Mouse (Mus musculus) lung, embryonic 15.5 days (tissue): ENCODE measurements at regions not wholly inside any gene's neighbourhood (a gene's known extent, or its start where the extent isn't known, plus 50 kb on each side); places are given as distances from the start of the nearest gene placed in this dataset.

Source experiments
- ATAC-seq: fragments of 200-750 bp; cut with Nextera tagmentation; 2 replicates; pipeline ENCODE4 v1.8.0; 2017; ENCODE audit warnings: moderate number of reproducible peaks, borderline replicate concordance; ENCODE audit not compliant: low FRiP score, low TSS enrichment; ENCODE audit errors: extremely low read depth
- H3K27ac ChIP-seq: fragments of 300-500 bp; sonication (generic); 2 replicates; pipeline ENCODE4 v1.5.1; 2015; ENCODE audit warnings: moderate library complexity, mild to moderate bottlenecking, inconsistent platforms
- H3K27me3 ChIP-seq: fragments of 300-500 bp; sonication (generic); 2 replicates; pipeline ENCODE4 v1.6.1; 2015; ENCODE audit warnings: inconsistent platforms
- H3K36me3 ChIP-seq: fragments of 300-500 bp; sonication (generic); 2 replicates; pipeline ENCODE4 v1.6.1; 2015; ENCODE audit warnings: inconsistent platforms
- H3K4me1 ChIP-seq: fragments of 300-500 bp; sonication (generic); 2 replicates; pipeline ENCODE4 v1.6.1; 2015; ENCODE audit warnings: inconsistent platforms
- H3K4me2 ChIP-seq: fragments of 300-500 bp; sonication (generic); 2 replicates; pipeline ENCODE4 v1.6.1; 2015; ENCODE audit warnings: inconsistent platforms, mild to moderate bottlenecking, moderate library complexity
- H3K4me3 ChIP-seq: fragments of 300-500 bp; sonication (generic); 2 replicates; pipeline ENCODE4 v1.5.1; 2015; ENCODE audit warnings: mild to moderate bottlenecking, inconsistent platforms
- H3K9ac ChIP-seq: fragments of 300-500 bp; sonication (generic); 2 replicates; pipeline ENCODE4 v1.6.1; 2015; ENCODE audit warnings: inconsistent platforms
- H3K9me3 ChIP-seq: fragments of 300-500 bp; sonication (generic); 2 replicates; pipeline ENCODE4 v1.6.1; 2016; ENCODE audit warnings: inconsistent platforms
- WGBS: fragments of 180-500 bp; shearing (Covaris S2); methylation state at CpG from one replicate; pipeline ENCODE4 v1.1.7; 2015; 5-methylcytosine and 5-hydroxymethylcytosine counted together

DNA sequence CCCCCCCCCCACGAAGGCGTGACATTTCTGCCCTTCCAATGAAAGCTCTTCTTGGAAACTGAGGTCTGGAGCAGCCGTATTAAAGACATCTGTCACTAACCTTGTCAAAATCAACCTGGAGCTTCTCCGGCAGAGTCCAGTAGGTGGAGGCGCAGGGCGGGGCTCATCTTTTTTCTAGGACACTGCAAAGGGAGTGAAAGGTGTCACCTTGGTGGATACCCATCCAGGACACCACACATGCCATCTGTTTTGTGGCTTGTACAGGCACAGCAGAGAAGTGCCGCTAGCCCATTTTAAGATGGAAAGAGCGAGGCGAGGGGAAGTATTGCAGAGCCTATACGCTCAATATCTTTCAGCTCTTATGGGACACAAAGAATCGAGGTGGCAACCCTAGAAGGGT lies 184.5 kb upstream of the Zfp618 start:
- Histone ChIP-seq H3K9me3 (no peaks in the 10 kb centered on the region), H3K27ac (no peak overlapping the region), H3K9ac (0 out of 2 replicates have a peak overlapping the region, but pooled peaks have one; percentile 16), H3K4me2 (peak overlapping the region; percentile 75), H3K27me3 (peaks cover 8% of the 10 kb centered on the region; the same call in 1 of the 2 replicates), H3K4me1 (no peaks in the 10 kb centered on the region), H3K4me3 (peak overlapping the region; percentile 44), H3K36me3 (no peaks in the 10 kb centered on the region)
- WGBS, result 43% methylated on average over 10 of the region's 11 CpGs
- ATAC-seq, result peak; percentile 44; the same call in 1 of the 2 replicates

DNA sequence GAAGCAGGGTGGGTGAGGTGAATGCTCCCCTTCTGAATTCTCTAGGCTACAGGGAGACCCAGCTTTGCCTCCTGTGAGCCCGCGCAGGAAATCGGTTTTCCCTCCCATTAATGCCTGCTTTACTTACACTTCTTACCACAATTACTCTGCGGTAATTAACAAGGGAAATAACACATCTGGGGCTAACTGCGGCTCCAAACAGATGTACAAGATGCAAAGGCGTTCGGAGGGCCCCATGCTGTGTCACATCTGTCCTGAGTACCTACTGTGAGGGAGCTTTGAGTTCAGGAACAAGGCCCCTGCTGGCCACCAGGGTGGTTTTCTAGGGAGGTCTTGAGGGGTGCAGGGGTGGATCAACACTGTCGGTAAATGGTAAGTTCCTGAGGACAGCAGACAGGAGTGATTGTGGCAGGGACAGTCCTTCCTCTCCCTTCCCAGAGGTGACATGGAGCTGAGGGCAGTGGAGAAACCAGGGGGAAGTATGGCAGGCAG lies 184.0 kb upstream of the Zfp618 start:
- Histone ChIP-seq H3K27me3 (peaks cover 8% of the 10 kb centered on the region; the same call in 1 of the 2 replicates), H3K9me3 (no peaks in the 10 kb centered on the region), H3K36me3 (no peaks in the 10 kb centered on the region), H3K4me1 (no peaks in the 10 kb centered on the region), H3K4me2 (no peak overlapping the region), H3K9ac (no peak overlapping the region), H3K4me3 (0 out of 2 replicates have a peak overlapping the region, but pooled peaks have one; percentile 44), H3K27ac (no peak overlapping the region)
- WGBS, result 30% methylated on average over 8 of the region's 8 CpGs
- ATAC-seq, result no peak

DNA sequence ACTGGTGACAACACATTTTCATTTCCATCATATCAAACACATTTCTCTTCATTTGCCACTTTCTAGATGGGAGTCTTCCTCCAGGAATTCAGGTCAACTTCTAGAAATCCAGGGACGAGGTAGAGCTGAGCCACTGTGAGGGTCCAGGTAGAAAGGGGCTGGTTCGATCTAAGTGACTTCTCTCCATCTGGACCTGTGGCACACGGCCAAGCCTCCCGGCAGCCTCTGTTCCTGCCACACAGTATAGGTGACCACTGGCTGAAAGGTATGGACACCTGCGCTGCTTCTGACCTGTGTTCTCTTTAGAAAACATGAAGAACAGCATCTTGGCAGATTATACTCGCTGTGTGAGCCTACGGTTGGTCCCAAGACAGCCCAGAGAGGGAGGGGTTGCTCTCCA lies 179.7 kb upstream of the Zfp618 start:
- H3K4me1 ChIP-seq, result no peaks in the 10 kb centered on the region
- H3K4me3 ChIP-seq, result no peak overlapping the region
- H3K36me3 ChIP-seq, result no peaks in the 10 kb centered on the region
- peaks cover 8% of the 10 kb centered on the region; the same call in 1 of the 2 replicates for H3K27me3 ChIP-seq
- no peak overlapping the region for H3K4me2 ChIP-seq
- no peaks in the 10 kb centered on the region for H3K9me3 ChIP-seq
- no peak overlapping the region for H3K9ac ChIP-seq
- 83% methylated on average over 7 of the region's 7 CpGs for WGBS
- no peak overlapping the region for H3K27ac ChIP-seq
- ATAC-seq, result no peak

DNA sequence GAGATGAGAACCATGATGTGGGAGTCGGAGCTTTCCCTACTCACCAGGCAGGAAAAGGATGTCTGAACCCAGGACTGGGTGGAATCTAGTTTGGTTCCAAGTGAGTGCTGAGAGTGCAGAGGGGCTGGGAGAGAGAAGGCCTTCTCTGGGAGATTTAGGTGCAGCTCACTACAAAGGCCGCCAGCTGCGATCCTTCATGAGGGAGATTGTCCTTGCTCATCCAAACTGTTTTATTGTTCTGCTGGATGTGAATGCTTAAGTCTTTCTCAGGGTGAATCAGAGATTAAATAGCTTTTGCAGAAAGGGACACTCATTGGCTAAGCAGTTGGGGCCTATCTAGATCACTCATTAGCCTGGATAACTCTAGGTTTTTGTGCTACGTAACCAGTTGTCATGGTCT lies 175.7 kb upstream of the Zfp618 start:
- Histone ChIP-seq H3K27ac (no peak overlapping the region), H3K9ac (no peak overlapping the region), H3K27me3 (no peaks in the 10 kb centered on the region), H3K9me3 (no peaks in the 10 kb centered on the region), H3K4me1 (no peaks in the 10 kb centered on the region), H3K4me2 (no peak overlapping the region), H3K36me3 (no peaks in the 10 kb centered on the region), H3K4me3 (no peak overlapping the region)
- ATAC-seq, result no peak
- WGBS, result 65% methylated on average over 4 of the region's 4 CpGs

DNA sequence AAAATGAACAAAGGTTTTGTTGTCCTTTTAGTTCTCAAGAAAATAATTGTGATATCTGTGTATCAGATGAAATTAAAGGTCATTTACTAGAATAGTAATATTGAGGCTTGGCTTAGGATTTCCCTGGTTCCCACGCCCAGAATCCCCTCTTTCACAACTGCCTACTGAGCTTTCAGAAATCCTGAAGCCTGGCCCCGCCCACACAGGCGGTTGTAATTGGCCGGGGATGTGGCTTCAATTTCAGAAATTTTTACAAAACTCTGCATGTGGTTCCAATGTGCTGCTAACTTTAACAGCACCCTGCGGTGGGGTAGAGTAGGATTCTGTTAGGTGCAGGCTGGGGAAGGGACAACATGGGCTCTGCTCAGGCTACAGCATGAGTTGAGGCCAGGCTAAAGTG lies 171.8 kb upstream of the Zfp618 start:
- 63% methylated on average over 5 of the region's 5 CpGs for WGBS
- Histone ChIP-seq H3K4me1 (no peaks in the 10 kb centered on the region), H3K27ac (no peak overlapping the region), H3K9me3 (no peaks in the 10 kb centered on the region), H3K4me2 (no peak overlapping the region), H3K4me3 (no peak overlapping the region), H3K27me3 (no peaks in the 10 kb centered on the region), H3K9ac (no peak overlapping the region), H3K36me3 (no peaks in the 10 kb centered on the region)
- ATAC-seq, result no peak

DNA sequence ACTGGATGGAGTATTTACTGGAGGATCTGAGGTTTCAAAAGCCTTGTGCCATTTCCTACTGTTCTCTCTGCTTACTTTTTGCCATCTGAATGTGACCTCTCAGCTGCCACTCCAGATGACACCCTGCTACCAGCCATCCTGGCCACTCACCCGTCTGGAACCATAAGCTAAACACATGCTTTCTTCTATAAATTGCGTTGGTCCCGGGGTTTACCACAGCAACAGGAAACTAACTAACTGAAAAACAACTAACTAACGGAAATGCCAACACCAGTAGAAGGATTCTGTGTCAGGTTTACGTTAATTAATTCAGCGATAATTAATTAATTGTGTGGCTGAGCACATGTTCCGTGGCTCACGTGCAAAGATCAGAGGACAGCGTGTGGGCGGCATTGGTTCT lies 169.8 kb upstream of the Zfp618 start:
- no peak overlapping the region for H3K9ac ChIP-seq
- WGBS, result 53% methylated on average over 10 of the region's 10 CpGs

DNA sequence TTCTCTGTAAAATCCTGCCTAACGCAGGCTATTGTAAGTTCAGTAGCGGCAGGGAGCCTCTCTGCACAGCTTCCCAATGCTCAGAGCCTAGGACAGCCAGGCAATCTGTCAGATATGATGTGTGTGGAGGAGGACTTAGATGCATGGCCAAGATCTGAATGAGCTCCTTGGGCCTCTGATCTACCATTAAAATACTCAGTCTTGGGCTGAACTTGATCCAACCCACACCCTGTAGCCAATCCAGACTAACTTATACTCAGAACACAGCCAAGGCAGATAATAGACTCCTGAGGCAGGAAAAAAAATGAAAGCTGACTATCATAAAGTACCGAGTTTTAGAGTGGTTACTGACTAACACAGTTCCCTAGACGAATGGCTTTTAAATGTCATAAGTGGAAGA lies 165.4 kb upstream of the Zfp618 start:
- no peak overlapping the region for H3K9ac ChIP-seq
- no peak overlapping the region for H3K4me3 ChIP-seq
- no peaks in the 10 kb centered on the region for H3K27me3 ChIP-seq
- no peaks in the 10 kb centered on the region for H3K4me1 ChIP-seq
- H3K27ac ChIP-seq, result no peak overlapping the region
- ATAC-seq, result no peak
- no peaks in the 10 kb centered on the region for H3K36me3 ChIP-seq
- no peaks in the 10 kb centered on the region for H3K9me3 ChIP-seq
- WGBS, result 76% methylated on average over 4 of the region's 4 CpGs
- H3K4me2 ChIP-seq, result no peak overlapping the region

More for the DNA sequence above, 169.8 kb upstream of the Zfp618 start:
- Histone ChIP-seq H3K27ac (no peak overlapping the region), H3K4me2 (no peak overlapping the region), H3K27me3 (no peaks in the 10 kb centered on the region), H3K4me3 (no peak overlapping the region), H3K4me1 (no peaks in the 10 kb centered on the region), H3K36me3 (no peaks in the 10 kb centered on the region), H3K9me3 (no peaks in the 10 kb centered on the region)
- no peak for ATAC-seq

DNA sequence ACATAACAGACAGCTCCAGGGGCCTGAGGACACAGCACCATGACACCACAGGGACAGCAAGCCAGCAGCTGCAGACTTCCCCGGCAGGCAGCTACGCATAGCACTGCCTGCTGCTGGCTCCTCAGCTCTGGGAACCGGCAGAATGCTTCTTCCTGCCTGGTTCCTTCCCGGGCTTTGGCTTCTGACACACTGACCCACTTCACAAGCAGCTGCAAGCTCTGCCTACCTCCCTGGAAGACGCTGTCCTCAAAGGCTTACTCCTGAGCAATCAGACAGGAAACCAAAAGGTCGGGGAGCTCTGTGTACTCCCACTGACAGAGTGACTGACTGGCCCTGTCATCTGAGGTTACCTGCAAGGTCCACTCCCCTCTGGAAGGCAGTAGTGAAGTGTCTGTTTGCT lies 159.5 kb upstream of the Zfp618 start:
- Histone ChIP-seq H3K27ac (no peak overlapping the region), H3K4me1 (peaks cover 9% of the 10 kb centered on the region; the same call in 1 of the 2 replicates), H3K4me2 (no peak overlapping the region), H3K27me3 (no peaks in the 10 kb centered on the region), H3K9me3 (no peaks in the 10 kb centered on the region), H3K36me3 (no peaks in the 10 kb centered on the region), H3K4me3 (no peak overlapping the region), H3K9ac (no peak overlapping the region)
- WGBS, result 3% methylated on average over 6 of the region's 6 CpGs
- ATAC-seq, result peak; percentile 27; the same call in 1 of the 2 replicates

DNA sequence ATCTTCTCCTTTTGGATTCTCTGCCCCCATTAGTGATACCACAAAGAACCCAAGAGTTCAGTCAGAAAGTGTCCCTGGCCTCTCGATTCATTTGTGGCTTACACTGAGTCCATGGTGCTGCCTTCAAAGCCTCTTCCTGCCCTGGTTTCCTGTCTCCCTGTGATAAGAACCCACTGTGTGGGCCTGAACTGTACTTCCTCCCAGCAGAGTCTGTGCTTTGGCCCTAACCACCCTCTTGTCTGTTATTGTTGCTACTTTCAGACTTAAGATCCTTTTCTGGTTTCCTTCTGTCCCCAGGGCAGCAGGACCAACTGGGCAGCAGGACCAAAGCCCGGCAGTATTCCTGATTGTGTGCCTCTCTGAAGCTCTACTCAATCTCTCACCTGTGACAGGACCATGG lies 158.6 kb upstream of the Zfp618 start:
- Histone ChIP-seq H3K36me3 (no peaks in the 10 kb centered on the region), H3K4me2 (no peak overlapping the region), H3K9ac (no peak overlapping the region), H3K27ac (no peak overlapping the region), H3K27me3 (no peaks in the 10 kb centered on the region), H3K4me1 (peaks cover 9% of the 10 kb centered on the region; the same call in 1 of the 2 replicates), H3K9me3 (no peaks in the 10 kb centered on the region), H3K4me3 (no peak overlapping the region)
- WGBS, result 52% methylated on average over 2 of the region's 2 CpGs
- ATAC-seq, result no peak

DNA sequence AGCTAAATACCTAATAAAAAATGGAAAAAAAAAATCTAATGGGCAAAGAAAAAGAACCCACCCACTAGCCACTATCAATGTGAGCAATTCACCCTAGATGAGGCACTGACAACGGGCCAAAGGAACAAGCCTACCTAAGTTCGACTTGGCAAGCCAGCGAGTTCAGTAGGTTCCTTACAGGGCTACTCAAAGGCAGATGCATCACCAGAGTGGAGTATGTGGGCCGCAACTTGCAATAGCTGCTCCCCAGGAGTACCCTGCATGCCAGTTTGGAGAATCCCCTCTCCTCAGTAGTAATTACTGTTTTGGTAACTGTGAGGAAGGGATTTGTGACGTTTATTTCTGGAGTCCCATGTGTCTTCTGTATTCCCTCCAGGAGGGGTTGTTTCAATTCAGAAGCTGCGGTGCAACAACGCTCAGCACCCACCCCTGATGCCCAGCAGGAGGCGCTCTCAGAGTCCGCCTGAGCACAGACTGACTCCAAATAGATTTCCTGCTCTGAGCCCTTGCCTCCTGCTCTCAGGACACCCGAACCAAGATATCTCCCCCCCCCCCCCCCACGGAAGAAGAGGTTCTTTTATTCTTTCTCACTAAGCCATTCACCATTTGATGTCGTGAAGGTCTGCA lies 157.3 kb upstream of the Zfp618 start:
- H3K4me3 ChIP-seq, result no peak overlapping the region
- ATAC-seq, result no peak
- no peak overlapping the region for H3K27ac ChIP-seq
- no peaks in the 10 kb centered on the region for H3K9me3 ChIP-seq
- H3K9ac ChIP-seq, result no peak overlapping the region
- H3K4me1 ChIP-seq, result peaks cover 9% of the 10 kb centered on the region; the same call in 1 of the 2 replicates
- H3K4me2 ChIP-seq, result no peak overlapping the region
- no peaks in the 10 kb centered on the region for H3K27me3 ChIP-seq
- H3K36me3 ChIP-seq, result no peaks in the 10 kb centered on the region
- 67% methylated on average over 12 of the region's 12 CpGs for WGBS

DNA sequence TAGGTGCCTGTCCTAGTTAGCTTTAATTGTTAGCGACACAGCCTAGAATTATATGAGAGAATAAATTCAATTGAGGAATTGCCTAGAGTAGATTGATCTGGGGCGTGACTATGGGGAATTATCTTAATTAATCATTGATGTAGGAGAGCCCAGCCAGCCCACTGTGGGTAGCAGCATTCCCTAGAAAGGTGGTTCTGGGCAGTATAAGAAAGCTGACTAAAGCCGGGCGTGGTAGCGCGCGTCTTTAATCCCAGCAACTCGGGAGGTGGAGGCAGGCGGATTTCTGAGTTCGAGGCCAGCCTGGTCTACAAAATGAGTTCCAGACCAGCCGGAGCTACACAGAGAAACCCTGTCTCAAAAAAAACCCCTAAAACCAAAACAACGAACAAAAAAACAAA lies 156.8 kb upstream of the Zfp618 start:
- no peak for ATAC-seq
- 93% methylated on average over 12 of the region's 12 CpGs for WGBS
- H3K9ac ChIP-seq, result no peak overlapping the region

DNA sequence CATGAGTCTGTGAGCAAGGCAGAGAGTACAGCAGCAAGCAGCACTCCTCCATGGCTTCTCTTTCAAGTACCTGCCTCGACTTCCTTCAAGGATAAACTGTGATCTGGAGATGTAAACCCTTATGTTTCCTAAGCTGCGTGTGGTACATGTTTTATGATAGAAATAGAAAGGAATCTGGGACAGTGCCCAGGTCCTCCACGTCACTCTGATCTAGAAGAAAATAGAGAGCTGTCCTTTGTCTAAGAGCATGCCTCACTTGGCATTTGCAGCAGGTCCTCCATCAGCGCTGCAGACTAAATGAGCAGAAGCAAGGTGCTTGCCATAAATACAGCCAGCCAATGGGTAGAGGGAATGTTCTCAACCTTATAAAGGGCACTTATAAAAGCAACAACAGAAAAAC lies 156.3 kb upstream of the Zfp618 start:
- no peaks in the 10 kb centered on the region for H3K27me3 ChIP-seq
- no peaks in the 10 kb centered on the region for H3K36me3 ChIP-seq
- H3K9ac ChIP-seq, result no peak overlapping the region
- ATAC-seq, result no peak
- H3K9me3 ChIP-seq, result no peaks in the 10 kb centered on the region
- no peak overlapping the region for H3K4me3 ChIP-seq
- no peak overlapping the region for H3K27ac ChIP-seq
- peaks cover 9% of the 10 kb centered on the region; the same call in 1 of the 2 replicates for H3K4me1 ChIP-seq
- no peak overlapping the region for H3K4me2 ChIP-seq
- WGBS, result 61% methylated on average over 4 of the region's 4 CpGs

More for the DNA sequence above, 156.8 kb upstream of the Zfp618 start:
- Histone ChIP-seq H3K4me1 (peaks cover 9% of the 10 kb centered on the region; the same call in 1 of the 2 replicates), H3K27ac (no peak overlapping the region), H3K9me3 (no peaks in the 10 kb centered on the region), H3K36me3 (no peaks in the 10 kb centered on the region), H3K4me2 (no peak overlapping the region), H3K27me3 (no peaks in the 10 kb centered on the region), H3K4me3 (no peak overlapping the region)
